Mouse (Mus musculus) limb, embryonic 10.5 days (tissue): ENCODE results near the gene Ltbp1. TPM values are rescaled to one million over a fixed set of nuclear protein-coding genes. Genes with fewer than 3 reads are reported as not detected.

ENCODE experiments used
- DNase-seq: peaks from one replicate; pipeline ENCODE4 v3.0.0-alpha.2; 2017; ENCODE audit warnings: low spot score
- H3K27ac ChIP-seq: fragments of 300-500 bp; sonication (generic); 2 replicates; pipeline ENCODE4 v1.5.1; 2016; ENCODE audit warnings: mild to moderate bottlenecking
- H3K27me3 ChIP-seq: fragments of 300-500 bp; sonication (generic); 2 replicates; pipeline ENCODE4 v1.6.1; 2016; ENCODE audit warnings: low read depth, mild to moderate bottlenecking; ENCODE audit not compliant: poor library complexity, severe bottlenecking
- H3K36me3 ChIP-seq: fragments of 300-500 bp; sonication (generic); 2 replicates; pipeline ENCODE4 v1.6.1; 2016; ENCODE audit warnings: mild to moderate bottlenecking, moderate library complexity
- H3K4me1 ChIP-seq: fragments of 300-500 bp; sonication (generic); 2 replicates; pipeline ENCODE4 v1.6.1; 2016
- H3K4me3 ChIP-seq: fragments of 300-500 bp; sonication (generic); 2 replicates; pipeline ENCODE4 v1.5.1; 2016; ENCODE audit warnings: mild to moderate bottlenecking, moderate library complexity
- H3K9me3 ChIP-seq: fragments of 300-500 bp; sonication (generic); replicated peaks from 2 replicates; pipeline ENCODE4 v1.6.1; 2016; ENCODE audit warnings: mild to moderate bottlenecking
- WGBS: fragments of 180-500 bp; shearing (Covaris S2); methylation state at CpG from one replicate; pipeline ENCODE4 v1.1.7; 2016; 5-methylcytosine and 5-hydroxymethylcytosine counted together
- polyA plus RNA-seq: library from polyadenylated mRNA; unstranded; fragments of >200 nt; fragmentation: Nextera tagmentation; extraction: Ambion mirVana; gene quantifications from 2 replicates; pipeline ENCODE4 v1.2.1, GENCODE M21; 2016

Gene Ltbp1
- 7.1 and 16.4 TPM in 2 replicates for polyA plus RNA-seq

GRCm38 (mm10) chr17:75005281-75005684 is at the start of gene Ltbp1:
Gene Ltbp1, plus strand, starts transcription at chr17:75005568.
- peak; percentile 82 for DNase-seq

GRCm38 (mm10) chr17:74959481-74960245 is 45.7 kb upstream of the Ltbp1 start:
- WGBS, result 63% methylated on average over 6 of the region's 6 CpGs

More at GRCm38 (mm10) chr17:75005281-75005684, at the start of gene Ltbp1:
- Histone ChIP-seq H3K27ac (peak within 1 kb of the TSS; percentile 98), H3K4me3 (peak within 1 kb of the TSS; percentile 98), H3K27me3 (no peaks in the 10 kb centered on the region), H3K36me3 (peaks cover 10% of the 10 kb centered on the region; the same call in 1 of the 2 replicates), H3K9me3 (no peaks in the 10 kb centered on the region), H3K4me1 (peaks cover 28% of the 10 kb centered on the region)
- under 1% methylated on average over 27 of the region's 27 CpGs for WGBS

GRCm38 (mm10) chr17:74963222-74963621 is 42.1 kb upstream of the Ltbp1 start:
- 98% methylated on average over 8 of the region's 8 CpGs for WGBS
- no peak for DNase-seq

More at GRCm38 (mm10) chr17:74959481-74960245, 45.7 kb upstream of the Ltbp1 start:
- DNase-seq, result no peak
- Histone ChIP-seq H3K4me1 (peaks cover 13% of the 10 kb centered on the region; the same call in 1 of the 2 replicates), H3K36me3 (no peaks in the 10 kb centered on the region), H3K9me3 (no peaks in the 10 kb centered on the region), H3K4me3 (no peak overlapping the region), H3K27me3 (no peaks in the 10 kb centered on the region), H3K27ac (no peak overlapping the region)

GRCm38 (mm10) chr17:74963861-74964260 is 41.5 kb upstream of the Ltbp1 start:
- H3K4me1 ChIP-seq, result peaks cover 13% of the 10 kb centered on the region; the same call in 1 of the 2 replicates
- H3K9me3 ChIP-seq, result no peaks in the 10 kb centered on the region
- WGBS, result 91% methylated on average over 3 of the region's 3 CpGs
- no peaks in the 10 kb centered on the region for H3K36me3 ChIP-seq
- H3K27ac ChIP-seq, result no peak overlapping the region
- no peaks in the 10 kb centered on the region for H3K27me3 ChIP-seq
- H3K4me3 ChIP-seq, result no peak overlapping the region
- DNase-seq, result no peak

More at GRCm38 (mm10) chr17:74963222-74963621, 42.1 kb upstream of the Ltbp1 start:
- Histone ChIP-seq H3K27me3 (no peaks in the 10 kb centered on the region), H3K27ac (no peak overlapping the region), H3K36me3 (no peaks in the 10 kb centered on the region), H3K4me3 (no peak overlapping the region), H3K9me3 (no peaks in the 10 kb centered on the region), H3K4me1 (peaks cover 13% of the 10 kb centered on the region; the same call in 1 of the 2 replicates)

- no peaks in the 10 kb centered on the region for H3K36me3 ChIP-seq
- no peaks in the 10 kb centered on the region for H3K27me3 ChIP-seq
- WGBS, result 64% methylated on average over 7 of the region's 7 CpGs
- DNase-seq, result no peak
- H3K9me3 ChIP-seq, result no peaks in the 10 kb centered on the region
- peaks cover 8% of the 10 kb centered on the region; the same call in 1 of the 2 replicates for H3K4me1 ChIP-seq
- H3K4me3 ChIP-seq, result no peak overlapping the region
- no peak overlapping the region for H3K27ac ChIP-seq
These were observed 38.0 kb upstream of the Ltbp1 start for GRCm38 (mm10) chr17:74967298-74967848.

- peaks cover 8% of the 10 kb centered on the region; the same call in 1 of the 2 replicates for H3K4me1 ChIP-seq
- no peak overlapping the region for H3K4me3 ChIP-seq
- H3K36me3 ChIP-seq, result no peaks in the 10 kb centered on the region
- H3K27ac ChIP-seq, result no peak overlapping the region
- no peak for DNase-seq
- WGBS, result 74% methylated on average over 9 of the region's 9 CpGs
- H3K27me3 ChIP-seq, result no peaks in the 10 kb centered on the region
- H3K9me3 ChIP-seq, result no peaks in the 10 kb centered on the region
These were observed 37.1 kb upstream of the Ltbp1 start for GRCm38 (mm10) chr17:74968152-74968712.

- WGBS, result 88% methylated on average over 16 of the region's 16 CpGs
- no peaks in the 10 kb centered on the region for H3K27me3 ChIP-seq
- no peak overlapping the region for H3K27ac ChIP-seq
- H3K36me3 ChIP-seq, result no peaks in the 10 kb centered on the region
- DNase-seq, result no peak
- no peak overlapping the region for H3K4me3 ChIP-seq
- peaks cover 8% of the 10 kb centered on the region; the same call in 1 of the 2 replicates for H3K4me1 ChIP-seq
- H3K9me3 ChIP-seq, result no peaks in the 10 kb centered on the region
These were observed 36.6 kb upstream of the Ltbp1 start for GRCm38 (mm10) chr17:74968738-74969271.

- Histone ChIP-seq H3K4me3 (no peak overlapping the region), H3K4me1 (no peaks in the 10 kb centered on the region), H3K27me3 (no peaks in the 10 kb centered on the region), H3K9me3 (no peaks in the 10 kb centered on the region), H3K27ac (no peak overlapping the region), H3K36me3 (no peaks in the 10 kb centered on the region)
- DNase-seq, result peak; percentile 18
- WGBS, result 76% methylated on average over 6 of the region's 6 CpGs
These were observed 30.2 kb upstream of the Ltbp1 start for GRCm38 (mm10) chr17:74975192-74975591.

GRCm38 (mm10) chr17:74976167-74976985 is 29.0 kb upstream of the Ltbp1 start:
- Histone ChIP-seq H3K4me1 (no peaks in the 10 kb centered on the region), H3K27me3 (no peaks in the 10 kb centered on the region), H3K4me3 (no peak overlapping the region), H3K36me3 (no peaks in the 10 kb centered on the region), H3K27ac (no peak overlapping the region), H3K9me3 (no peaks in the 10 kb centered on the region)
- DNase-seq, result peak; percentile 24
- 81% methylated on average over 8 of the region's 8 CpGs for whole genome bisulfite sequencing

- DNase-seq, result no peak
- Histone ChIP-seq H3K4me1 (no peaks in the 10 kb centered on the region), H3K9me3 (no peaks in the 10 kb centered on the region), H3K36me3 (no peaks in the 10 kb centered on the region), H3K27me3 (no peaks in the 10 kb centered on the region), H3K4me3 (no peak overlapping the region), H3K27ac (no peak overlapping the region)
- WGBS, result 94% methylated on average over 8 of the region's 8 CpGs
These were observed 25.6 kb upstream of the Ltbp1 start for GRCm38 (mm10) chr17:74979767-74980166.

- DNase-seq, result no peak
- WGBS, result 88% methylated on average over 5 of the region's 5 CpGs
- H3K36me3 ChIP-seq, result no peaks in the 10 kb centered on the region
- peaks cover 8% of the 10 kb centered on the region for H3K4me1 ChIP-seq
- H3K4me3 ChIP-seq, result no peak overlapping the region
- H3K27me3 ChIP-seq, result no peaks in the 10 kb centered on the region
- no peaks in the 10 kb centered on the region for H3K9me3 ChIP-seq
- H3K27ac ChIP-seq, result no peak overlapping the region
These were observed 23.7 kb upstream of the Ltbp1 start for GRCm38 (mm10) chr17:74981703-74982102.

GRCm38 (mm10) chr17:74982880-74983279 is 22.5 kb upstream of the Ltbp1 start:
- Histone ChIP-seq H3K27ac (no peak overlapping the region), H3K4me3 (no peak overlapping the region), H3K4me1 (peaks cover 12% of the 10 kb centered on the region), H3K27me3 (no peaks in the 10 kb centered on the region), H3K9me3 (no peaks in the 10 kb centered on the region), H3K36me3 (no peaks in the 10 kb centered on the region)
- 50% methylated on average over 1 of the region's 1 CpGs for WGBS
- no peak for DNase-seq
